Comparison of ENCODE assay signal across 13 mouse cellular contexts in genomic region chr16:43965781-43966389, GRCm38 (mm10). TPM values are rescaled to one million over a fixed set of nuclear protein-coding genes. Genes with fewer than 3 reads are reported as not detected.
DNase-seq lines count a peak whose midpoint lies in the region; ATAC-seq lines count a peak whose summit lies in the region.
"Had no signal": no experiment of that assay in that cellular context is flagged by ENCODE, and none has a peak within 500 bp of the region (broad histone marks: within the 10 kb centered on the region; RNA-seq: fewer than 3 reads in every experiment).

No protein-coding gene starts in this region.

- no peaks in the 10 kb centered on the region for H3K36me3 ChIP-seq in heart, embryonic 11.5 days (ENCODE audit: control insufficient read depth, insufficient read depth, low read length)
- H3K36me3 ChIP-seq in neural tube, embryonic 12.5 days, result no peaks in the 10 kb centered on the region
- H3K36me3 ChIP-seq in hindbrain, embryonic 16.5 days (ENCODE audit: control insufficient read depth, insufficient read depth, low read length), result peaks cover 9% of the 10 kb centered on the region

- H3K9me3 ChIP-seq in heart, embryonic 11.5 days (replicated peaks; ENCODE audit: control insufficient read depth, low read length), result no peaks in the 10 kb centered on the region
- H3K9me3 ChIP-seq in neural tube, embryonic 12.5 days, result no peaks in the 10 kb centered on the region
- H3K9me3 ChIP-seq in hindbrain, embryonic 16.5 days (ENCODE audit: control insufficient read depth, low read length), result no peaks in the 10 kb centered on the region

- H3K4me1 ChIP-seq in heart, embryonic 11.5 days (ENCODE audit: control insufficient read depth, insufficient read depth, low read length), result no peaks in the 10 kb centered on the region
- H3K4me1 ChIP-seq in neural tube, embryonic 12.5 days, result no peaks in the 10 kb centered on the region
- H3K4me1 ChIP-seq in hindbrain, embryonic 16.5 days (ENCODE audit: control insufficient read depth, insufficient read depth, low read depth, low read length), result peaks cover 3% of the 10 kb centered on the region; the same call in 1 of the 2 replicates

- 88% methylated on average over 13 of the region's 13 CpGs for WGBS in heart, embryonic 11.5 days (ENCODE audit: insufficient replicate concordance)
- 70% methylated on average over 13 of the region's 13 CpGs for WGBS in neural tube, embryonic 12.5 days
- 66% methylated on average over 13 of the region's 13 CpGs for WGBS in hindbrain, embryonic 16.5 days

- DNase-seq in heart, adult 11 months, result peak; percentile 92
- no peak for DNase-seq in neural tube, embryonic 10.5 days (ENCODE audit: extremely low spot score, low spot score)
- no peak for DNase-seq in left cerebral cortex, adult 9 months (ENCODE audit: low spot score in 2 of 2)
- no peak for DNase-seq in retina, embryonic 14.5 days (ENCODE audit: low spot score)
- no peak for DNase-seq in adrenal gland, adult 2 months
- DNase-seq: cerebellum, adult 8-10 months; right cerebral cortex, adult 18-20 months had no signal

- H3K9ac ChIP-seq in heart, embryonic 11.5 days (ENCODE audit: low read depth, low read length), result no peak overlapping the region
- H3K9ac ChIP-seq in neural tube, embryonic 12.5 days, result no peak overlapping the region
- H3K9ac ChIP-seq in hindbrain, embryonic 16.5 days (ENCODE audit: low read depth, low read length), result no peak overlapping the region

- ATAC-seq in heart, embryonic 11.5 days (replicated peaks; ENCODE audit: insufficient number of reproducible peaks, low FRiP score, low TSS enrichment), result no peak
- ATAC-seq in neural tube, embryonic 12.5 days (ENCODE audit: low FRiP score, low read depth), result peak; percentile 69
- peak; percentile 88 for ATAC-seq in hindbrain, embryonic 16.5 days
- ATAC-seq: activated CD4-positive, CD25-positive, alpha-beta regulatory T cell, adult 4 months had no signal

- H3K4me2 ChIP-seq in heart, embryonic 11.5 days, result no peak overlapping the region
- H3K4me2 ChIP-seq in neural tube, embryonic 12.5 days (replicated peaks), result no peak overlapping the region
- H3K4me2 ChIP-seq in hindbrain, embryonic 16.5 days (ENCODE audit: low read length), result no peak overlapping the region

- no peak overlapping the region for H3K4me3 ChIP-seq in heart, embryonic 11.5 days (ENCODE audit: low read depth, low read length)
- H3K4me3 ChIP-seq in neural tube, embryonic 12.5 days, result no peak overlapping the region
- H3K4me3 ChIP-seq in hindbrain, embryonic 16.5 days (ENCODE audit: low read length), result no peak overlapping the region

- no peaks in the 10 kb centered on the region for H3K27me3 ChIP-seq in heart, embryonic 11.5 days (ENCODE audit: control insufficient read depth, insufficient read depth, low read length)
- no peaks in the 10 kb centered on the region for H3K27me3 ChIP-seq in neural tube, embryonic 12.5 days (replicated peaks)
- no peaks in the 10 kb centered on the region for H3K27me3 ChIP-seq in hindbrain, embryonic 16.5 days (replicated peaks; ENCODE audit: control insufficient read depth, insufficient read depth, low read length)
- H3K27me3 ChIP-seq: CH12.LX had no signal

- no peak overlapping the region for H3K27ac ChIP-seq in heart, embryonic 11.5 days (ENCODE audit: low read depth, low read length)
- no peak overlapping the region for H3K27ac ChIP-seq in neural tube, embryonic 12.5 days
- 0 out of 2 replicates have a peak overlapping the region, but pooled peaks have one; percentile 5 for H3K27ac ChIP-seq in hindbrain, embryonic 16.5 days (ENCODE audit: low read depth, low read length)
- H3K27ac ChIP-seq: stomach, postnatal 0 days had no signal

RNA-seq across cellular contexts. Expression of gene Zdhhc23, which starts 13.7 kb away (rescaled TPM):
- 1.0 and 1.3 TPM in 2 replicates for polyA plus RNA-seq in heart, embryonic 11.5 days (2014; fragmentation: Nextera tagmentation; extraction: Ambion mirVana)
- polyA plus RNA-seq in neural tube, embryonic 12.5 days (2016; fragmentation: Nextera tagmentation; extraction: Ambion mirVana), result 0.64 and 0.91 TPM in 2 replicates
- polyA plus RNA-seq in hindbrain, embryonic 16.5 days (2015; fragmentation: Nextera tagmentation; extraction: Ambion mirVana), result 3.4 and 3.8 TPM in 2 replicates
- 1 to 10 TPM; 1.1 TPM for total RNA-seq in adrenal gland, adult 2 months (2021)
- 0.19 and 0.33 TPM in 2 replicates for polyA plus RNA-seq in adrenal gland, adult 2 months (2012; rRNA removed)

RNA-seq across cellular contexts. Expression of gene Qtrt2, which starts 39.3 kb away (rescaled TPM):
- 19.1 and 24.7 TPM in 2 replicates for polyA plus RNA-seq in heart, embryonic 11.5 days (2014; fragmentation: Nextera tagmentation; extraction: Ambion mirVana)
- polyA plus RNA-seq in neural tube, embryonic 12.5 days (2016; fragmentation: Nextera tagmentation; extraction: Ambion mirVana), result 24.8 and 25.8 TPM in 2 replicates
- 17.6 and 18.9 TPM in 2 replicates for polyA plus RNA-seq in hindbrain, embryonic 16.5 days (2015; fragmentation: Nextera tagmentation; extraction: Ambion mirVana)
- 10 to 100 TPM; 28.0 TPM for total RNA-seq in adrenal gland, adult 2 months (2021)
- 6.2 and 15.6 TPM in 2 replicates for polyA plus RNA-seq in adrenal gland, adult 2 months (2012; rRNA removed)
